Mouse (Mus musculus) G1E (cell line): ENCODE measurements around the gene Prkar2b.

ENCODE experiments used
- CTCF ChIP-seq: IDR thresholded peaks from 2 replicates; pipeline ENCODE4 v1.5.1; 2012; ENCODE audit warnings: low read depth, low read length, inconsistent platforms, mixed read lengths
- GATA1 ChIP-seq: IDR thresholded peaks from 2 replicates; pipeline ENCODE4 v1.6.1; 2012; ENCODE audit warnings: borderline replicate concordance, low read length, inconsistent platforms, mixed read lengths
- GATA2 ChIP-seq: IDR thresholded peaks from 2 replicates; pipeline ENCODE4 v1.6.1; 2012; ENCODE audit warnings: low read depth, low read length, inconsistent platforms, borderline replicate concordance

GRCm38 (mm10) chr12:32055797-32056196 lies 5.3 kb downstream of the Prkar2b start:
- TF ChIP-seq GATA1, result no peak
- TF ChIP-seq CTCF, result no peak
- no peak for TF ChIP-seq GATA2
